Mouse (Mus musculus) CH12.LX (cell line): Measurements from ENCODE around the gene Igflr1. TPM values are rescaled to one million over a fixed set of nuclear protein-coding genes. Genes with fewer than 3 reads are reported as not detected.

Source experiments
- DNase-seq: peaks from one replicate; pipeline ENCODE4 v3.0.0-alpha.2; 2013; ENCODE audit errors: extremely low read depth
- H3K27ac ChIP-seq: 2 replicates; pipeline ENCODE4 v1.5.1; 2012; ENCODE audit warnings: low read depth, mild to moderate bottlenecking, control low read depth, moderate library complexity; ENCODE audit not compliant: insufficient read depth
- H3K27me3 ChIP-seq: replicated peaks from 2 replicates; pipeline ENCODE3; 2012; ENCODE audit warnings: inconsistent platforms
- H3K36me3 ChIP-seq, 2 experiments: replicated peaks in 1 of 2; 2 replicates each; pipeline versions ENCODE3 to v1.6.1; 2012; ENCODE audit warnings: inconsistent platforms in 1 of 2, low read length in 1 of 2, mild to moderate bottlenecking in 1 of 2, mixed read lengths in 1 of 2, moderate library complexity in 1 of 2; ENCODE audit not compliant: control insufficient read depth in 1 of 2, insufficient read depth in 1 of 2
- H3K4me1 ChIP-seq, 2 experiments: 2 replicates each; pipeline ENCODE4 v1.6.1; 2012; ENCODE audit warnings: inconsistent platforms in 1 of 2, moderate library complexity in 1 of 2; ENCODE audit not compliant: insufficient read depth in 2 of 2, control insufficient read depth in 1 of 2
- H3K4me2 ChIP-seq: 2 replicates; pipeline ENCODE4 v1.6.1; 2012; ENCODE audit warnings: low read depth, mild to moderate bottlenecking, control low read depth; ENCODE audit not compliant: poor library complexity, insufficient read depth, severe bottlenecking
- H3K4me3 ChIP-seq, 3 experiments: fragments of 150-350 bp in 1 of 3; sonication (generic) in 1 of 3; replicated peaks in 1 of 3; 2 replicates each; pipeline versions ENCODE3 to v1.5.1; 2011 to 2012; ENCODE audit warnings: low read depth in 2 of 3, low read length in 2 of 3, mild to moderate bottlenecking in 2 of 3, moderate library complexity in 2 of 3, control low read depth in 1 of 3, improper control_type of control experiment in 1 of 3, inconsistent platforms in 1 of 3, mixed read lengths in 1 of 3; ENCODE audit not compliant: poor library complexity in 1 of 3
- H3K79me2 ChIP-seq: replicated peaks from 2 replicates; pipeline ENCODE4 v1.6.1; 2012; ENCODE audit warnings: mild to moderate bottlenecking, moderate library complexity; ENCODE audit not compliant: control insufficient read depth, poor library complexity, insufficient read depth, severe bottlenecking; ENCODE audit errors: extremely low read depth
- H3K9ac ChIP-seq: 2 replicates; pipeline ENCODE4 v1.6.1; 2012; ENCODE audit warnings: low read depth, mild to moderate bottlenecking, control low read depth, moderate library complexity; ENCODE audit not compliant: insufficient read depth
- H3K9me3 ChIP-seq: replicated peaks from 2 replicates; pipeline ENCODE3; 2012; ENCODE audit warnings: low read length, inconsistent platforms, mixed read lengths
- BHLHE40 ChIP-seq: IDR thresholded peaks from 2 replicates; pipeline ENCODE4 v1.6.1; 2011; ENCODE audit warnings: mild to moderate bottlenecking, low read depth, low read length, improper control_type of control experiment
- CHD1 ChIP-seq: IDR thresholded peaks from 2 replicates; pipeline ENCODE4 v1.6.1; 2012; ENCODE audit warnings: low read depth, low read length, improper control_type of control experiment, inconsistent platforms
- CHD2 ChIP-seq: IDR thresholded peaks from 2 replicates; pipeline ENCODE4 v1.6.1; 2011; ENCODE audit warnings: low read length, improper control_type of control experiment
- CTCF ChIP-seq, 2 experiments: IDR thresholded peaks in 1 of 2; conservative IDR thresholded peaks in 1 of 2; 2 replicates each; pipeline ENCODE4 v1.5.1; 2011 to 2012; ENCODE audit warnings: low read depth in 2 of 2, low read length in 2 of 2, improper control_type of control experiment in 1 of 2, inconsistent platforms in 1 of 2, mild to moderate bottlenecking in 1 of 2, moderate library complexity in 1 of 2
- E2F4 ChIP-seq: IDR thresholded peaks from 2 replicates; pipeline ENCODE4 v1.6.1; 2011; ENCODE audit warnings: low read depth, low read length, improper control_type of control experiment; ENCODE audit not compliant: insufficient replicate concordance
- ELF1 ChIP-seq: IDR thresholded peaks from 2 replicates; pipeline ENCODE4 v1.6.1; 2014; ENCODE audit warnings: low read depth, mild to moderate bottlenecking, inconsistent platforms, low read length, improper control_type of control experiment
- GABPA ChIP-seq: IDR thresholded peaks from 2 replicates; pipeline ENCODE4 v1.6.1; 2012; ENCODE audit warnings: low read depth, low read length, improper control_type of control experiment, inconsistent platforms; ENCODE audit not compliant: insufficient replicate concordance
- HCFC1 ChIP-seq: IDR thresholded peaks from 2 replicates; pipeline ENCODE4 v1.6.1; 2012; ENCODE audit warnings: low read depth, mild to moderate bottlenecking, inconsistent platforms, low read length, improper control_type of control experiment
- IRF4 ChIP-seq: IDR thresholded peaks from 2 replicates; pipeline ENCODE4 v1.6.1; 2014; ENCODE audit warnings: low read depth, mild to moderate bottlenecking, inconsistent platforms, low read length, improper control_type of control experiment
- JUND ChIP-seq: conservative IDR thresholded peaks from 2 replicates; pipeline ENCODE4 v1.6.1; 2011; ENCODE audit warnings: low read depth, low read length, improper control_type of control experiment
- KAT2A ChIP-seq: IDR thresholded peaks from 2 replicates; pipeline ENCODE4 v1.6.1; 2012; ENCODE audit warnings: low read length, improper control_type of control experiment, inconsistent platforms; ENCODE audit not compliant: insufficient replicate concordance
- MAFK ChIP-seq: IDR thresholded peaks from 2 replicates; pipeline ENCODE4 v1.6.1; 2011; ENCODE audit warnings: low read length, improper control_type of control experiment; ENCODE audit not compliant: insufficient replicate concordance
- MAX ChIP-seq: IDR thresholded peaks from 2 replicates; pipeline ENCODE4 v1.6.1; 2011; ENCODE audit warnings: low read length, improper control_type of control experiment
- MAZ ChIP-seq: IDR thresholded peaks from 2 replicates; pipeline ENCODE4 v1.6.1; 2012; ENCODE audit warnings: low read depth, mild to moderate bottlenecking, inconsistent platforms, low read length, improper control_type of control experiment, moderate library complexity
- MEF2A ChIP-seq: IDR thresholded peaks from 2 replicates; pipeline ENCODE4 v1.6.1; 2014; ENCODE audit warnings: low read depth, mild to moderate bottlenecking, inconsistent platforms, low read length, improper control_type of control experiment, borderline replicate concordance
- MXI1 ChIP-seq: IDR thresholded peaks from 2 replicates; pipeline ENCODE4 v1.6.1; 2011; ENCODE audit warnings: mild to moderate bottlenecking, low read depth, low read length, improper control_type of control experiment
- MYC ChIP-seq: IDR thresholded peaks from 2 replicates; pipeline ENCODE4 v1.6.1; 2011; ENCODE audit warnings: low read depth, mild to moderate bottlenecking, improper control_type of control experiment, low read length
- NELFE ChIP-seq: IDR thresholded peaks from 2 replicates; pipeline ENCODE4 v1.6.1; 2011; ENCODE audit warnings: low read depth, low read length, improper control_type of control experiment
- PAX5 ChIP-seq: IDR thresholded peaks from 2 replicates; pipeline ENCODE4 v1.6.1; 2012; ENCODE audit warnings: low read length, inconsistent platforms, mixed read lengths
- POLR2A ChIP-seq: IDR thresholded peaks from 2 replicates; pipeline ENCODE4 v1.6.1; 2011; ENCODE audit warnings: low read depth, mild to moderate bottlenecking, improper control_type of control experiment, low read length
- RCOR1 ChIP-seq: conservative IDR thresholded peaks from 2 replicates; pipeline ENCODE4 v1.6.1; 2012; ENCODE audit warnings: low read depth, mild to moderate bottlenecking, inconsistent platforms, low read length, improper control_type of control experiment
- SIN3A ChIP-seq: IDR thresholded peaks from 2 replicates; pipeline ENCODE4 v1.6.1; 2012; ENCODE audit warnings: low read length, improper control_type of control experiment, inconsistent platforms
- SMC3 ChIP-seq: IDR thresholded peaks from 2 replicates; pipeline ENCODE4 v1.6.1; 2011; ENCODE audit warnings: low read depth, low read length, improper control_type of control experiment
- UBTF ChIP-seq: IDR thresholded peaks from 2 replicates; pipeline ENCODE4 v1.6.1; 2012; ENCODE audit warnings: low read depth, mild to moderate bottlenecking, inconsistent platforms, low read length, improper control_type of control experiment, moderate library complexity
- USF1 ChIP-seq: IDR thresholded peaks from 2 replicates; pipeline ENCODE4 v1.6.1; 2014; ENCODE audit warnings: low read depth, mild to moderate bottlenecking, inconsistent platforms, low read length, improper control_type of control experiment
- ZC3H11A ChIP-seq: IDR thresholded peaks from 2 replicates; pipeline ENCODE4 v1.6.1; 2012; ENCODE audit warnings: low read depth, mild to moderate bottlenecking, inconsistent platforms, low read length, improper control_type of control experiment
- ZKSCAN1 ChIP-seq: IDR thresholded peaks from 2 replicates; pipeline ENCODE4 v1.6.1; 2012; ENCODE audit warnings: low read depth, inconsistent platforms, low read length, improper control_type of control experiment, borderline replicate concordance
- ZNF384 ChIP-seq: IDR thresholded peaks from 2 replicates; pipeline ENCODE4 v1.6.1; 2012; ENCODE audit warnings: low read depth, low read length, improper control_type of control experiment, inconsistent platforms
- dilution Hi-C: fragments of 300-500 bp; cut with MboI; formaldehyde crosslinking; loops from 2 replicates; pipeline ENCODE4 v1.14.3; 2020; ENCODE audit warnings: low sequenced_read_pairs; ENCODE audit not compliant: extremely low pct_unique_long_range_greater_than_20kb, extremely low pct_ligation_motif_present
- in situ Hi-C: fragments of 300-500 bp; cut with MboI; formaldehyde crosslinking; loops from 3 replicates; pipeline ENCODE4 v1.14.3; 2019; ENCODE audit warnings: low sequenced_read_pairs, low pct_ligation_motif_present, low pct_unique_long_range_greater_than_20kb, mixed read lengths
- polyA plus RNA-seq: library from polyadenylated mRNA; unstranded; fragments of >175 nt; gene quantifications from 2 replicates; pipeline ENCODE4 v1.2.1, GENCODE M21; 2012; ENCODE audit warnings: low read depth; ENCODE audit not compliant: insufficient read length
- total RNA-seq, 2 experiments: library from RNA; depleted of rRNA; stranded (reverse); fragments of 300-350 nt in 1 of 2; fragments of >200 nt in 1 of 2; gene quantifications; 2 replicates each; pipeline ENCODE4 v1.2.3; 2012 to 2014

Gene Igflr1
- total and polyA plus RNA-seq, 3 experiments = 1.3 TPM; not detected in 2

- no peak for DNase-seq
- Histone ChIP-seq H3K27me3 (no peaks in the 10 kb centered on the region), H3K9me3 (no peaks in the 10 kb centered on the region), H3K9ac (peak overlapping the region; percentile 92), H3K4me3 (peak overlapping the region; percentile 93 to 94 (median 94)), H3K79me2 (peaks cover 58% of the 10 kb centered on the region), H3K27ac (peak overlapping the region; percentile 64), H3K4me2 (peak overlapping the region; percentile 72; the same call in 1 of the 2 replicates), H3K4me1 (peaks cover 4 to 24% of the 10 kb centered on the region in 2 experiments; a peak in 3 of 4 replicates), H3K36me3 (peaks cover 40 to 56% of the 10 kb centered on the region in 2 experiments)
- no peak for TF ChIP-seq USF1
- no peak for TF ChIP-seq ZKSCAN1
- no peak for TF ChIP-seq MAZ
- TF ChIP-seq CHD1 = no peak
- no peak for TF ChIP-seq SIN3A
- no peak for TF ChIP-seq E2F4
- TF ChIP-seq CTCF (conservative IDR thresholded peaks at IDR 0.05 in 1 of 2, IDR thresholded peaks at IDR 0.05 in 1 of 2; ENCODE audit: low read depth in 2 of 2, low read length in 2 of 2) = no peak
- in situ Hi-C loops (no loop called here), dilution Hi-C loops (no loop called here)
These were observed 22.8 kb downstream of the Igflr1 start for GRCm38 (mm10) chr7:30587842-30588667.

DNA sequence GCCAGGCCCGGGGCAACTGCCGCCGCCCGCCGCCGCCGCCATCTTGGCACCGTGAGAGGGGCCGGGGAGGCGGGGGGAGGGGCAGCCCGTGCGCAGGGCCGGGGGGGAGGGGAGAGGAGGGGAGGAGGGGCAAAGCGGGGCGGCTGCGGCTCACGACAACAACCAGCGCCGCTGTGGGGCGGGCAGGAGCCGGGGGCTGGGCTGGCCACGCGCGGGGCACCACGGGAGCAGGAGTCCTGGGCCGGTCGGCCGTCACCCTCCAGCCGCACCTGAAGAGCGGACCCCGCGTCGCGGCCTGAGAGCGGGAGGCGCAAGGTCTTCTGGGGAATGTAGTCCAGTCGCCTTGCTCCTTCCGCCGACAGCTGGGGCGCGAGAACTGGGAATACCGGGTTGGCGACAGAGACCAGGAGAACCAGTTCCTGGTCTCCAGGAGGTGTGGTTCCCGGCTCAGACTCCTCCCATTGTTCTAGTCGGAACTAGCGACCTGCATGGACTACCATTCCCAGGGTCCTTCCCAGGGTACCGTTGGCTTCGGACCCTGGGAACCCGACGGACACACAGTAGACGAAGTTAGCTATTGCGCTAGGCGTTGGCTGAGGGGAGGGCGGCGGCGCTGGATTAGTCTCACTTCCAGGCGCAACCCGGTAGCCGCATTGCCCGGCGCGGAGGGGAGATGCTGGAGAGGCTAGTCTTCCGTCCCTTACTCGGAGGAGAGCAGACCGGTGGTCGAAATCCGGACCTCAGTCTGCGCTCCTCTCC, 23.6 kb downstream of the Igflr1 start, which contains the start of gene Kmt2b:
Kmt2b (minus strand) TSS at position 51 of the 759 bp plus-strand sequence.
- peaks cover 32 to 48% of the 10 kb centered on the region in 2 experiments for H3K36me3 ChIP-seq
- no peaks in the 10 kb centered on the region for H3K27me3 ChIP-seq
- H3K4me1 ChIP-seq = peaks cover 7 to 32% of the 10 kb centered on the region in 2 experiments; a peak in 3 of 4 replicates
- peak within 1 kb of the TSS; percentile 93 for H3K4me2 ChIP-seq
- peak; percentile 92 for DNase-seq
- no peaks in the 10 kb centered on the region for H3K9me3 ChIP-seq
- dilution Hi-C loops (no loop called here), in situ Hi-C loops (no loop called here)
- peaks cover 58% of the 10 kb centered on the region for H3K79me2 ChIP-seq
- peak within 1 kb of the TSS; percentile 100 for H3K27ac ChIP-seq
- peak within 1 kb of the TSS; percentile 92 for H3K9ac ChIP-seq
- H3K4me3 ChIP-seq = peak within 1 kb of the TSS; percentile 93 to 94 (median 94)
- TF ChIP-seq ELF1 (peak; percentile 87), ZNF384 (no peak), CHD1 (no peak), MAX (no peak), CHD2 (peak; percentile 94), RCOR1 (no peak), CTCF (conservative IDR thresholded peaks at IDR 0.05 in 1 of 2, IDR thresholded peaks at IDR 0.05 in 1 of 2; ENCODE audit: low read depth in 2 of 2, low read length in 2 of 2) (peak in 1 of 2 experiments; percentile 9; a peak in 1 of 4 replicates), UBTF (no peak), MAZ (peak; percentile 95), JUND (no peak), MYC (no peak), ZC3H11A (no peak), HCFC1 (peak; percentile 93), MAFK (no peak), POLR2A (peak; percentile 55), MXI1 (no peak; the same call in 1 of the 2 replicates), BHLHE40 (peak; percentile 41; the same call in 1 of the 2 replicates), NELFE (no peak; the same call in 1 of the 2 replicates), KAT2A (peak; percentile 87; the same call in 1 of the 2 replicates), E2F4 (no peak), PAX5 (no peak), MEF2A (peak; percentile 39; the same call in 1 of the 2 replicates), SMC3 (no peak), IRF4 (peak; percentile 74; the same call in 1 of the 2 replicates), ZKSCAN1 (no peak), GABPA (no peak; the same call in 1 of the 2 replicates)
